Mouse (Mus musculus) liver, postnatal 0 days (tissue): Measurements from ENCODE around the gene Smad9.

Experiments
- CTCF ChIP-seq: sonication (generic); IDR thresholded peaks from 2 replicates; pipeline ENCODE4 v1.5.1; 2016; ENCODE audit warnings: antibody characterized with exemption, low read depth
- EP300 ChIP-seq: IDR thresholded peaks from 2 replicates; pipeline ENCODE4 v1.6.1; 2016; ENCODE audit warnings: antibody characterized with exemption, low read depth, mild to moderate bottlenecking

- TF ChIP-seq CTCF (no peak), EP300 (no peak)
Observed at GRCm38 (mm10) chr3:54759211-54759610, 3.8 kb downstream of the Smad9 start.
